Mouse (Mus musculus): ENCODE data around the gene Bard1. TPM values are rescaled to one million over a fixed set of nuclear protein-coding genes. Genes with fewer than 3 reads are reported as not detected.

Gene Bard1
- polyA plus RNA-seq, 1 experiment, result 0.39 TPM

DNA sequence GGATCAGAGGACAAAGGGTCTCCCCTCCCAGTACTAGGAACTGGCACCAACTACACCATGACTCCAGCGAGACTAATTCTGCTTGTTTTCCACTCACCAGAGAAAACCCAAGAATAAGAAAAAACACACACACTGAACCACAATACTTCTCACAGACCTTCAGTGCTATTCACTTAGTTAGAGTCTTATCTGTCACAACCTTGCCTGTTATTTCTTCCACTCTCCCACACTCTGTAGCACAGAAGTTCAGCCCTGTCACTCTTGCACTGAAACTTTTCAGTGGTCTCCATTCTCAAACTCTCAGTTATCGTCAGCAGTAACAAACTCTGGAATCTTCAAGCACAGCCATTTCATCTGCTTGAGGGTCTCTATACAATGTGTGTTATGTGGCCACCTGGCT lies 50.2 kb downstream of the Bard1 start:
- no peak overlapping the region for H3K27ac ChIP-seq (ENCODE audit: insufficient read depth, low read depth, low read length)
- H3K4me3 ChIP-seq (ENCODE audit: insufficient read depth, low read depth, low read length), result no peak overlapping the region
- no peaks in the 10 kb centered on the region for H3K27me3 ChIP-seq (replicated peaks; ENCODE audit: control insufficient read depth, insufficient read depth, low read length)
- no peaks in the 10 kb centered on the region for H3K36me3 ChIP-seq (ENCODE audit: control insufficient read depth, insufficient read depth, low read length)
- no peaks in the 10 kb centered on the region for H3K4me1 ChIP-seq (ENCODE audit: control insufficient read depth, insufficient read depth, low read length)
- 95% methylated on average over 2 of the region's 2 CpGs for WGBS
- TF ChIP-seq POLR2A (IDR thresholded peaks at IDR 0.05; ENCODE audit: low read depth, low read length) (no peak), CTCF (conservative IDR thresholded peaks at IDR 0.05; ENCODE audit: insufficient read depth, insufficient read length, low read depth, low read length) (no peak)
- DNase-seq, result no peak

DNA sequence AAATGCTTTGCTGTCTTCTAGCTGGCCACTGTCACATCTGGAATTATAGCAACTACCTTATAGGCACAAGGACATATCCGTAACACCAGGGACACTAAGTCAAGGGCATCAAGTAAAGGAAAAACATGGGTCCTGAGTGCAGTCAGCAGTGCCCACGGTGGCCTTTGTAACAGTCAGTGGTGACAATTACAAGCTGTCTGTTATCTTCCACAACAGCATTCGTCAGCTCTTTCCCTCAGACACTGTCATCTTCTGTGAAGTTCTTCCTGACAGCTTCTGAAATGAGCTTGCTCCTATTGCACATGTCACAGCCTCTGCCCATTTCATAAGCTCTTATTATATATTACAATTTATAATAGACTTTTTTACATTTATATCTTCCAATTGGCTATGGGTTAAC lies 50.7 kb downstream of the Bard1 start:
- 94% methylated on average over 3 of the region's 3 CpGs for WGBS
- no peaks in the 10 kb centered on the region for H3K36me3 ChIP-seq (ENCODE audit: control insufficient read depth, insufficient read depth, low read length)
- no peak for DNase-seq
- no peak overlapping the region for H3K27ac ChIP-seq (ENCODE audit: insufficient read depth, low read depth, low read length)
- TF ChIP-seq CTCF (conservative IDR thresholded peaks at IDR 0.05; ENCODE audit: insufficient read depth, insufficient read length, low read depth, low read length) (no peak), POLR2A (IDR thresholded peaks at IDR 0.05; ENCODE audit: low read depth, low read length) (no peak)
- no peaks in the 10 kb centered on the region for H3K27me3 ChIP-seq (replicated peaks; ENCODE audit: control insufficient read depth, insufficient read depth, low read length)
- H3K4me1 ChIP-seq (ENCODE audit: control insufficient read depth, insufficient read depth, low read length), result no peaks in the 10 kb centered on the region
- H3K4me3 ChIP-seq (ENCODE audit: insufficient read depth, low read depth, low read length), result no peak overlapping the region

DNA sequence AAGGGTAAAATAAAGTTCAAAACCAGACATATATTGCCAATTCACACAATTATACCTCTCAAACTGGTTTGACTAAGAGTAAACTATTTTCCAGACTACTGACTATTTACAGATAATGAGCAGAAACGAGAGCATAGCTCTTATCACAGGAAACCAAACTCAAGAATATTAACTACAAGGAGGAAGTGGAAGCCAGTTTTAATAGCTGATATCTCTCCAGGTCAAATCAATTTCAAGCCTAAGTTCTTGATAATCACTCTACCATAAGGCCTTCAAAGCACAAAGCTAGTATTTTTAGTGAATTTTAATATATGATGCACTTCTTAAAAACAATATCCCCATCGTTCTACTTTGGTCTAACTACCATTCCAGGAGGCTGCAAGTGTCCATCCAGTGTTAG lies 57.8 kb downstream of the Bard1 start:
- Histone ChIP-seq H3K27ac (ENCODE audit: insufficient read depth, low read depth, low read length) (no peak overlapping the region), H3K4me1 (ENCODE audit: control insufficient read depth, insufficient read depth, low read length) (no peaks in the 10 kb centered on the region), H3K4me3 (ENCODE audit: insufficient read depth, low read depth, low read length) (no peak overlapping the region), H3K36me3 (ENCODE audit: control insufficient read depth, insufficient read depth, low read length) (no peaks in the 10 kb centered on the region), H3K27me3 (replicated peaks; ENCODE audit: control insufficient read depth, insufficient read depth, low read length) (no peaks in the 10 kb centered on the region)
- no peak for DNase-seq
- WGBS, result 67% methylated on average over 2 of the region's 2 CpGs
- TF ChIP-seq CTCF (conservative IDR thresholded peaks at IDR 0.05; ENCODE audit: insufficient read depth, insufficient read length, low read depth, low read length) (no peak), POLR2A (IDR thresholded peaks at IDR 0.05; ENCODE audit: low read depth, low read length) (no peak)

DNA sequence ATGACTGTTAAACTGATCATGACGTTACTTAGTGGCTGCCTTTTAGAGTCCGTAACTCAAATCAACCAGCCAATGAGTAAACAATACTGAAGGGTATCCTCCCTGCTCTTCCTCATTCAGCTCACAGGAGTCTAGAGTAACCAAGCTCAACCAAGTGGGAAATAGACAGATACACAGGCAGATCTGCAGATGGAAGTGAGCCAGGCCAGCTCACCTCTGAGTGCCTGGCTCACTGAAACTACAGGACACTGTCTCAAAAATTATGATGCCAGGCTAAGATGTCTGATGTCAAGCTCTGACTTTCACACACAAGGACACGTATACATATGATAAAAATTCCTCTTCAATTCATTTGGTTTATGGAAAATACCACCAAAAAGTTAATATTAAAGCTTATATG lies 59.0 kb downstream of the Bard1 start:
- DNase-seq, result no peak
- no peaks in the 10 kb centered on the region for H3K36me3 ChIP-seq (ENCODE audit: control insufficient read depth, insufficient read depth, low read length)
- no peaks in the 10 kb centered on the region for H3K4me1 ChIP-seq (ENCODE audit: control insufficient read depth, insufficient read depth, low read length)
- H3K27ac ChIP-seq (ENCODE audit: insufficient read depth, low read depth, low read length), result no peak overlapping the region
- no peak overlapping the region for H3K4me3 ChIP-seq (ENCODE audit: insufficient read depth, low read depth, low read length)
- WGBS, result 85% methylated on average over 3 of the region's 3 CpGs
- TF ChIP-seq POLR2A (IDR thresholded peaks at IDR 0.05; ENCODE audit: low read depth, low read length) (no peak), CTCF (conservative IDR thresholded peaks at IDR 0.05; ENCODE audit: insufficient read depth, insufficient read length, low read depth, low read length) (no peak)
- H3K27me3 ChIP-seq (replicated peaks; ENCODE audit: control insufficient read depth, insufficient read depth, low read length), result no peaks in the 10 kb centered on the region

DNA sequence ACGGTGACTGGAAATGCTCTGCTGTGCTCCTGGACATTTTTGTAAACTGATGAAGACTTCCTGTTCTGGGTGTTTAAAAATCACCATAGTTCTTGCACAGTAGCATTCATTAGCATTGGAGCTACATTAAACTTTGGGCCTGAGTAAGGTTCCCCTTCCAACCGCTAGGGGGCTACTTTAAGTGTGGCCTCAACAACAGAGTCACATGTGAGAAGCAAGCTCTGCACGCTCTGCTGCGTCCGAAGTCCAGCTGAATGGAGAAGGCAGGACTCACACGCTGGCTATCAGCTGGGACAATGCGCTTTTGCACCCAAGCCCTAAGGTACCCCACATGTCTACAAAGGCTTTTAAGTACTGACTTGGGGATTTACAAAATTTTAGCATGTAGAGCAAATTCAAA lies 65.9 kb downstream of the Bard1 start:
- peak; percentile 2 for DNase-seq
- Histone ChIP-seq H3K36me3 (ENCODE audit: control insufficient read depth, insufficient read depth, low read length) (no peaks in the 10 kb centered on the region), H3K4me1 (ENCODE audit: control insufficient read depth, insufficient read depth, low read length) (no peaks in the 10 kb centered on the region), H3K27ac (ENCODE audit: insufficient read depth, low read depth, low read length) (no peak overlapping the region), H3K4me3 (ENCODE audit: insufficient read depth, low read depth, low read length) (no peak overlapping the region), H3K27me3 (replicated peaks; ENCODE audit: control insufficient read depth, insufficient read depth, low read length) (no peaks in the 10 kb centered on the region)
- 60% methylated on average over 7 of the region's 7 CpGs for WGBS
- TF ChIP-seq POLR2A (IDR thresholded peaks at IDR 0.05; ENCODE audit: low read depth, low read length), result no peak
- TF ChIP-seq CTCF (conservative IDR thresholded peaks at IDR 0.05; ENCODE audit: insufficient read depth, insufficient read length, low read depth, low read length), result peak; percentile 49

DNA sequence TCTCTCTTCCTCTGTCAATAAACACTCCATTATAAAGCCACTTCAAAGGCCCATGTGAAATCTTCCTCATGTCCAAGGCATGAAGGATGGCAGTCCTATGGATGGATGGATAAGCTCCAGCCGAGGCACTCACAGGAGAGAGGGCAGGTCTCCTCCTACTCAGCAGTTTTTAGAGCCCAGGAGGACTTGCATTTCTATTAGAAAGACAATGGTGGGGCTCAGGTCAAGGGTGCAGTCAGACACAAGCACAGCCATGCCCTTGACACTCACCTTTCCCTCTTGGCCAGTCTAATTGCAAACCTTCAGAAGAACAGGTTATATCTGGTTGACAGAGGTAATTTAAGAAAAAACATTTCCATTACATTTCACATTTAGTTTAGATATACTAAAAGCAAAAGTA lies 67.4 kb downstream of the Bard1 start:
- DNase-seq, result no peak
- Histone ChIP-seq H3K36me3 (ENCODE audit: control insufficient read depth, insufficient read depth, low read length) (no peaks in the 10 kb centered on the region), H3K4me1 (ENCODE audit: control insufficient read depth, insufficient read depth, low read length) (no peaks in the 10 kb centered on the region), H3K4me3 (ENCODE audit: insufficient read depth, low read depth, low read length) (no peak overlapping the region), H3K27ac (ENCODE audit: insufficient read depth, low read depth, low read length) (no peak overlapping the region), H3K27me3 (replicated peaks; ENCODE audit: control insufficient read depth, insufficient read depth, low read length) (no peaks in the 10 kb centered on the region)
- 61% methylated on average over 1 of the region's 1 CpGs for WGBS
- TF ChIP-seq POLR2A (IDR thresholded peaks at IDR 0.05; ENCODE audit: low read depth, low read length) (no peak), CTCF (conservative IDR thresholded peaks at IDR 0.05; ENCODE audit: insufficient read depth, insufficient read length, low read depth, low read length) (no peak)

DNA sequence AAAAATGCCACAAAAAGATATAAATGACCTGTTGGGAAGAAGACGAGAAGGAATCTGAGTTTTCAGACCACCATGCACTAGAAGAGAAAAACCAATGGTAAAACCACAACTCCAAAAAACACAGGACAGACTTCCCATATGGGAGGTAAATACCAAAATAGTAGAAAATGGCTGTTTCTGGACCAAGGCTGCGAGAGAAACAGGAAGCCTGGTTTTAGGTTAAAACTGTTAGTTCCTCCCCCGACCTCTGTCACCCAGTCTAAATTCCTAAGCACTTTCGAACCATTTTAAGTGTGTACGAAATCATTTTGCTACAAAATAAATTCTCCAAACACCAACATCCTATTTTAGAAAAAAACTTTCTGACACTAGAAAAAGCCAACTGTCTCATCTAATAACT lies 80.2 kb downstream of the Bard1 start:
- no peak overlapping the region for H3K4me3 ChIP-seq (ENCODE audit: insufficient read depth, low read depth, low read length)
- H3K27ac ChIP-seq (ENCODE audit: insufficient read depth, low read depth, low read length), result no peak overlapping the region
- no peak for DNase-seq
- no peaks in the 10 kb centered on the region for H3K27me3 ChIP-seq (replicated peaks; ENCODE audit: control insufficient read depth, insufficient read depth, low read length)
- H3K4me1 ChIP-seq (ENCODE audit: control insufficient read depth, insufficient read depth, low read length), result no peaks in the 10 kb centered on the region
- H3K36me3 ChIP-seq (ENCODE audit: control insufficient read depth, insufficient read depth, low read length), result no peaks in the 10 kb centered on the region
- TF ChIP-seq CTCF (conservative IDR thresholded peaks at IDR 0.05; ENCODE audit: insufficient read depth, insufficient read length, low read depth, low read length) (no peak), POLR2A (IDR thresholded peaks at IDR 0.05; ENCODE audit: low read depth, low read length) (no peak)
- 82% methylated on average over 5 of the region's 5 CpGs for WGBS

DNA sequence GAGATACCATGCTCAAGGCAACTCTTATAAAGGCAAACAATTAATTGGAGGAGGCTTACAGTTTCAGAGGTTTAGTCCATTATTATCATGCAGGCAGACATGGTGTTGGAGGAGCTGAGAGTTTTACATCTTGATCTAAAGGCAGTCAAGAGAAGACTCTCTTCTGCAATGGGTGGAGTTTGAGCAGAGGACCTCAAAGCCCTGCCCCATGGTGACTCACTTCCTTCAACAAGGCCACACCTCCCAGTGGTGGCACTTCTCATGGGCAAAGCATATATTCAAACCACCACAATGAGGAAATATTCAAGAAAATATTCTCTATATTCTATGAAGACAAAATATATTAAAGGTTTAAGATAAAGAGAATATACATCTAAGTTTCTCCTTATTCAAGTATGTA lies 88.6 kb downstream of the Bard1 start:
- H3K27ac ChIP-seq (ENCODE audit: insufficient read depth, low read depth, low read length), result no peak overlapping the region

More for the DNA sequence above, 88.6 kb downstream of the Bard1 start:
- Histone ChIP-seq H3K4me1 (ENCODE audit: control insufficient read depth, insufficient read depth, low read length) (no peaks in the 10 kb centered on the region), H3K27me3 (replicated peaks; ENCODE audit: control insufficient read depth, insufficient read depth, low read length) (no peaks in the 10 kb centered on the region), H3K4me3 (ENCODE audit: insufficient read depth, low read depth, low read length) (no peak overlapping the region), H3K36me3 (ENCODE audit: control insufficient read depth, insufficient read depth, low read length) (no peaks in the 10 kb centered on the region)
- DNase-seq, result no peak
- TF ChIP-seq CTCF (conservative IDR thresholded peaks at IDR 0.05; ENCODE audit: insufficient read depth, insufficient read length, low read depth, low read length), result no peak

Data from kidney, adult 2 months (tissue).